ENCODE assay signal across 8 mouse cellular contexts in the genomic region with DNA sequence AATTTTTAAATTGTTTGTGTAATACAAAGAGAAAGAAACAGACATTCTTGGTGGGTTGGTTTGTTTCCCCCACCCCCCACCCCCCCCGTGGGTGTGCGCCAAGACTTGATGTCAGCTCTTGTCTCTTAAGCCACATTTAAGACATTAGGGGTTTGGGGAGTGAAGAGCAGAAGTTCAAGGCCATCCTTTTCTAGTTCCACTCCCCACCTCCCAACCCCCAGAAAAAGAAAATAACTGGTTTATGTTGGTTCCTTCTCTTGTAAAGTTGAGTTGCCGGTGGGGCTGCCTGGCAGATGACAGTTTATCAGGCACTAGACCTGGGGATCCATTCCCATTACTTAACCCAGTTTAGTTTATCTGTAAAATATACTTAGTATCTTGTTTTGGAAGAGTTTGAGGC. TPM values are rescaled to one million over a fixed set of nuclear protein-coding genes. Genes with fewer than 3 reads are reported as not detected.
DNase-seq lines count a peak whose midpoint lies in the region; ATAC-seq and TF ChIP-seq lines count a peak whose summit lies in the region.

No protein-coding gene starts in this region.

- peaks cover 74% of the 10 kb centered on the region for H3K79me2 ChIP-seq in C2C12 (ENCODE audit: control insufficient read depth, insufficient read depth)

- no peaks in the 10 kb centered on the region for H3K27me3 ChIP-seq in hindbrain, embryonic 10.5 days (ENCODE audit: insufficient read depth, poor library complexity, severe bottlenecking)
- no peaks in the 10 kb centered on the region for H3K27me3 ChIP-seq in hindbrain, embryonic 16.5 days (replicated peaks; ENCODE audit: control insufficient read depth, insufficient read depth, low read length)
- H3K27me3 ChIP-seq in C2C12 (ENCODE audit: control insufficient read depth, insufficient read depth, insufficient read length) = no peaks in the 10 kb centered on the region
- H3K27me3 ChIP-seq in embryonic facial prominence, embryonic 11.5 days (ENCODE audit: control insufficient read depth, insufficient read depth, low read length) = no peaks in the 10 kb centered on the region
- H3K27me3 ChIP-seq in limb, embryonic 14.5 days (ENCODE audit: control insufficient read depth, insufficient read depth, low read length) = no peaks in the 10 kb centered on the region

- DNase-seq in hindbrain, embryonic 10.5 days (ENCODE audit: low spot score) = no peak
- no peak for DNase-seq in embryonic facial prominence, embryonic 11.5 days (ENCODE audit: low spot score)
- no peak for DNase-seq in limb, embryonic 14.5 days (ENCODE audit: low spot score)
- no peak for DNase-seq in frontal cortex, adult 2 months (ENCODE audit: extremely low spot score in 1 of 2, low spot score in 1 of 2)
- no peak for DNase-seq in right cerebral cortex, postnatal 14 days

- H3K27ac ChIP-seq in hindbrain, embryonic 10.5 days = peak overlapping the region; percentile 96
- H3K27ac ChIP-seq in hindbrain, embryonic 16.5 days (ENCODE audit: low read depth, low read length) = no peak overlapping the region
- no peak overlapping the region for H3K27ac ChIP-seq in embryonic facial prominence, embryonic 11.5 days (replicated peaks; ENCODE audit: low read depth, low read length)
- H3K27ac ChIP-seq in limb, embryonic 14.5 days (replicated peaks; ENCODE audit: low read depth, low read length) = no peak overlapping the region

- no peaks in the 10 kb centered on the region for H3K9me3 ChIP-seq in hindbrain, embryonic 10.5 days
- no peaks in the 10 kb centered on the region for H3K9me3 ChIP-seq in hindbrain, embryonic 16.5 days (ENCODE audit: control insufficient read depth, low read length)
- no peaks in the 10 kb centered on the region for H3K9me3 ChIP-seq in embryonic facial prominence, embryonic 11.5 days (replicated peaks; ENCODE audit: control insufficient read depth, low read length)
- no peaks in the 10 kb centered on the region for H3K9me3 ChIP-seq in limb, embryonic 14.5 days (ENCODE audit: control insufficient read depth, low read length)

- H3K9ac ChIP-seq in hindbrain, embryonic 16.5 days (ENCODE audit: low read depth, low read length) = no peak overlapping the region
- H3K9ac ChIP-seq in embryonic facial prominence, embryonic 11.5 days (replicated peaks; ENCODE audit: low read length) = peak overlapping the region; percentile 80; the same call in 1 of the 2 replicates
- peak overlapping the region; percentile 59; the same call in 1 of the 2 replicates for H3K9ac ChIP-seq in limb, embryonic 14.5 days (ENCODE audit: low read depth, low read length, severe bottlenecking)

- TF ChIP-seq POLR2A in limb, embryonic 14.5 days (IDR thresholded peaks at IDR 0.05; ENCODE audit: borderline replicate concordance, extremely low read depth, insufficient read depth, insufficient read length) = no peak

- H3K4me1 ChIP-seq in hindbrain, embryonic 10.5 days (replicated peaks) = peaks cover 58% of the 10 kb centered on the region
- H3K4me1 ChIP-seq in hindbrain, embryonic 16.5 days (ENCODE audit: control insufficient read depth, insufficient read depth, low read depth, low read length) = peaks cover 31% of the 10 kb centered on the region
- no peaks in the 10 kb centered on the region; the same call in 1 of the 2 replicates for H3K4me1 ChIP-seq in embryonic facial prominence, embryonic 11.5 days (ENCODE audit: control insufficient read depth, insufficient read depth, low read length)
- H3K4me1 ChIP-seq in limb, embryonic 14.5 days (ENCODE audit: control insufficient read depth, insufficient read depth, low read length) = peaks cover 24% of the 10 kb centered on the region

- H3K79me3 ChIP-seq in C2C12 (ENCODE audit: low read depth) = peaks cover 58% of the 10 kb centered on the region

- no peak overlapping the region for H3K4me2 ChIP-seq in hindbrain, embryonic 16.5 days (ENCODE audit: low read length)
- H3K4me2 ChIP-seq in embryonic facial prominence, embryonic 11.5 days (ENCODE audit: low read depth, low read length) = peak overlapping the region; percentile 44; the same call in 1 of the 2 replicates
- peak overlapping the region; percentile 74 for H3K4me2 ChIP-seq in limb, embryonic 14.5 days (replicated peaks; ENCODE audit: low read depth, low read length, severe bottlenecking)

- TF ChIP-seq CTCF in C2C12 (IDR thresholded peaks at IDR 0.05; ENCODE audit: control insufficient read depth, insufficient read depth, insufficient read length) = no peak

- 47% methylated on average over 3 of the region's 3 CpGs for WGBS in hindbrain, embryonic 10.5 days
- WGBS in hindbrain, embryonic 16.5 days = 34% methylated on average over 3 of the region's 3 CpGs
- 34% methylated on average over 3 of the region's 3 CpGs for WGBS in embryonic facial prominence, embryonic 11.5 days
- 27% methylated on average over 3 of the region's 3 CpGs for WGBS in limb, embryonic 14.5 days

- peaks cover 15% of the 10 kb centered on the region for H3K36me3 ChIP-seq in hindbrain, embryonic 10.5 days
- H3K36me3 ChIP-seq in hindbrain, embryonic 16.5 days (ENCODE audit: control insufficient read depth, insufficient read depth, low read length) = no peaks in the 10 kb centered on the region
- peaks cover 19% of the 10 kb centered on the region for H3K36me3 ChIP-seq in C2C12 (ENCODE audit: control insufficient read depth, insufficient read depth)
- peaks cover 6% of the 10 kb centered on the region; the same call in 1 of the 2 replicates for H3K36me3 ChIP-seq in embryonic facial prominence, embryonic 11.5 days (replicated peaks; ENCODE audit: control insufficient read depth, insufficient read depth, low read depth, low read length)
- H3K36me3 ChIP-seq in limb, embryonic 14.5 days (ENCODE audit: control insufficient read depth, insufficient read depth, low read length) = peaks cover 12% of the 10 kb centered on the region

- no peak for ATAC-seq in hindbrain, embryonic 16.5 days
- ATAC-seq in embryonic facial prominence, embryonic 11.5 days (replicated peaks; ENCODE audit: insufficient number of reproducible peaks, low FRiP score, low TSS enrichment, low read depth) = no peak
- ATAC-seq in limb, embryonic 14.5 days (ENCODE audit: low FRiP score, low read depth) = no peak
- no peak for ATAC-seq in cerebellum, adult (ENCODE audit: insufficient number of reproducible peaks, low FRiP score, low TSS enrichment)

- H3ac ChIP-seq in C2C12 (ENCODE audit: control insufficient read depth, insufficient read length, low read depth) = no peak overlapping the region

- H3K4me3 ChIP-seq in hindbrain, embryonic 10.5 days = peak overlapping the region; percentile 82
- H3K4me3 ChIP-seq in hindbrain, embryonic 16.5 days (ENCODE audit: low read length) = no peak overlapping the region
- peak overlapping the region; percentile 90 for H3K4me3 ChIP-seq in C2C12 (ENCODE audit: insufficient read depth, poor library complexity, severe bottlenecking)
- H3K4me3 ChIP-seq in embryonic facial prominence, embryonic 11.5 days (ENCODE audit: low read depth, low read length) = peak overlapping the region; percentile 7; the same call in 1 of the 2 replicates
- peak overlapping the region; percentile 59; the same call in 1 of the 2 replicates for H3K4me3 ChIP-seq in limb, embryonic 14.5 days (replicated peaks; ENCODE audit: low read length)

TF ChIP-seq in C2C12, 6 proteins besides CTCF, POLR2A, EP300 and RAD21 (continues in another document):
- TF ChIP-seq MAX (IDR thresholded peaks at IDR 0.05) (no peak), MYOD1 (IDR thresholded peaks at IDR 0.05; ENCODE audit: control insufficient read depth, insufficient read length, low read depth) (no peak), FOSL1 (IDR thresholded peaks at IDR 0.05; ENCODE audit: insufficient read depth, low read length, poor library complexity, severe bottlenecking) (no peak), MYOG (IDR thresholded peaks at IDR 0.05; ENCODE audit: control insufficient read depth, extremely low read depth, insufficient read length) (no peak)

RNA-seq across cellular contexts. Expression of gene Set, which starts 7.1 kb away (rescaled TPM):
- 607 and 799 TPM in 2 replicates for polyA plus RNA-seq in hindbrain, embryonic 10.5 days (2016; fragmentation: Nextera tagmentation; extraction: Ambion mirVana)
- 284 and 285 TPM in 2 replicates for polyA plus RNA-seq in hindbrain, embryonic 16.5 days (2015; fragmentation: Nextera tagmentation; extraction: Ambion mirVana)
- 312 TPM for polyA plus RNA-seq in C2C12 (2012; fragmentation: generic; extraction: Trizol)
- 705 and 768 TPM in 2 replicates for polyA plus RNA-seq in embryonic facial prominence, embryonic 11.5 days (2014; fragmentation: Nextera tagmentation; extraction: Ambion mirVana)
- polyA plus RNA-seq in limb, embryonic 14.5 days (2012; rRNA removed) = 178 and 295 TPM in 2 replicates
- 426 and 451 TPM in 2 replicates for polyA plus RNA-seq in limb, embryonic 14.5 days (2014; fragmentation: Nextera tagmentation; extraction: Ambion mirVana)
- polyA plus RNA-seq in frontal cortex, adult 2 months (2012; rRNA removed) = 226 and 229 TPM in 2 replicates

RNA-seq across cellular contexts. Expression of gene Pkn3, which starts 13.2 kb away (rescaled TPM):
- polyA plus RNA-seq in hindbrain, embryonic 10.5 days (2016; fragmentation: Nextera tagmentation; extraction: Ambion mirVana) = 9.7 TPM in 2 replicates
- polyA plus RNA-seq in hindbrain, embryonic 16.5 days (2015; fragmentation: Nextera tagmentation; extraction: Ambion mirVana) = 1.6 and 2.1 TPM in 2 replicates
- polyA plus RNA-seq in C2C12 (2012; fragmentation: generic; extraction: Trizol) = 5.5 TPM
- polyA plus RNA-seq in embryonic facial prominence, embryonic 11.5 days (2014; fragmentation: Nextera tagmentation; extraction: Ambion mirVana) = 7.8 and 8.8 TPM in 2 replicates
- polyA plus RNA-seq in limb, embryonic 14.5 days (2012; rRNA removed) = 24.8 and 26.9 TPM in 2 replicates
- polyA plus RNA-seq in limb, embryonic 14.5 days (2014; fragmentation: Nextera tagmentation; extraction: Ambion mirVana) = 5.9 and 6.4 TPM in 2 replicates
- 2.0 and 2.7 TPM in 2 replicates for polyA plus RNA-seq in frontal cortex, adult 2 months (2012; rRNA removed)

RNA-seq across cellular contexts. Expression of gene Wdr34, which starts 15.6 kb away (rescaled TPM):
- 27.3 and 36.7 TPM in 2 replicates for polyA plus RNA-seq in hindbrain, embryonic 10.5 days (2016; fragmentation: Nextera tagmentation; extraction: Ambion mirVana)
- polyA plus RNA-seq in hindbrain, embryonic 16.5 days (2015; fragmentation: Nextera tagmentation; extraction: Ambion mirVana) = 76.4 and 78.1 TPM in 2 replicates
- 16.4 TPM for polyA plus RNA-seq in C2C12 (2012; fragmentation: generic; extraction: Trizol)
- polyA plus RNA-seq in embryonic facial prominence, embryonic 11.5 days (2014; fragmentation: Nextera tagmentation; extraction: Ambion mirVana) = 29.7 and 29.8 TPM in 2 replicates
- polyA plus RNA-seq in limb, embryonic 14.5 days (2012; rRNA removed) = 44.0 and 53.5 TPM in 2 replicates
- 30.1 and 33.1 TPM in 2 replicates for polyA plus RNA-seq in limb, embryonic 14.5 days (2014; fragmentation: Nextera tagmentation; extraction: Ambion mirVana)
- polyA plus RNA-seq in frontal cortex, adult 2 months (2012; rRNA removed) = 52.7 and 54.8 TPM in 2 replicates

RNA-seq across cellular contexts. Expression of gene Zdhhc12, which starts 29.1 kb away (rescaled TPM):
- 37.6 and 41.5 TPM in 2 replicates for polyA plus RNA-seq in hindbrain, embryonic 10.5 days (2016; fragmentation: Nextera tagmentation; extraction: Ambion mirVana)
- polyA plus RNA-seq in hindbrain, embryonic 16.5 days (2015; fragmentation: Nextera tagmentation; extraction: Ambion mirVana) = 31.3 and 32.2 TPM in 2 replicates
- 31.5 TPM for polyA plus RNA-seq in C2C12 (2012; fragmentation: generic; extraction: Trizol)
- polyA plus RNA-seq in embryonic facial prominence, embryonic 11.5 days (2014; fragmentation: Nextera tagmentation; extraction: Ambion mirVana) = 30.9 and 31.6 TPM in 2 replicates
- 53.2 and 68.8 TPM in 2 replicates for polyA plus RNA-seq in limb, embryonic 14.5 days (2012; rRNA removed)
- 21.9 and 23.2 TPM in 2 replicates for polyA plus RNA-seq in limb, embryonic 14.5 days (2014; fragmentation: Nextera tagmentation; extraction: Ambion mirVana)
- 20.8 and 21.4 TPM in 2 replicates for polyA plus RNA-seq in frontal cortex, adult 2 months (2012; rRNA removed)
